Mouse (Mus musculus) right cerebral cortex, postnatal 25 days (tissue): ENCODE data around the gene Ahsa1.
A peak's percentile ranks its signal among the peaks of the same experiment; 100 is the strongest.
"Not testable (repeated sequence)": the region's sequence is repeated elsewhere in the genome, so short reads cannot be mapped to it uniquely, and the experiment has no call there.

Source experiments
- DNase-seq: peaks from one replicate; pipeline ENCODE4 v3.0.0; 2022

Gene Ahsa1

GRCm38 (mm10) chr12:87266108-87266826 lies at the start of gene Ahsa1, which contains the start of gene Vipas39:
Gene Ahsa1, plus strand, starts transcription at chr12:87266479.
Gene Vipas39, minus strand, starts transcription at chr12:87266256.
- peak; percentile 88 for DNase-seq

- no peak for DNase-seq
Observed at GRCm38 (mm10) chr12:87217596-87217995, 48.7 kb upstream of the Ahsa1 start.

GRCm38 (mm10) chr12:87219362-87219761 lies 46.9 kb upstream of the Ahsa1 start:
- no peak for DNase-seq

- no peak for DNase-seq
Observed at GRCm38 (mm10) chr12:87224950-87225349, 41.3 kb upstream of the Ahsa1 start.

GRCm38 (mm10) chr12:87226801-87227200 lies 39.5 kb upstream of the Ahsa1 start:
- DNase-seq, result no peak

- no peak for DNase-seq
Observed at GRCm38 (mm10) chr12:87229633-87230032, 36.6 kb upstream of the Ahsa1 start.

GRCm38 (mm10) chr12:87230379-87230895 lies 35.8 kb upstream of the Ahsa1 start:
- no peak for DNase-seq

- no peak for DNase-seq
Observed at GRCm38 (mm10) chr12:87236882-87237483, 29.3 kb upstream of the Ahsa1 start.

GRCm38 (mm10) chr12:87238632-87239031 lies 27.6 kb upstream of the Ahsa1 start, which contains the start of gene Noxred1:
Gene Noxred1, minus strand, starts transcription at chr12:87238732.
- DNase-seq, result no peak

- no peak for DNase-seq
Observed at GRCm38 (mm10) chr12:87250161-87250560, 16.1 kb upstream of the Ahsa1 start.

- no peak for DNase-seq
Observed at GRCm38 (mm10) chr12:87253878-87254277, 12.4 kb upstream of the Ahsa1 start.

- DNase-seq, result no peak
Observed at GRCm38 (mm10) chr12:87256629-87257028, 9.7 kb upstream of the Ahsa1 start.

- no peak for DNase-seq
Observed at GRCm38 (mm10) chr12:87260562-87260961, 5.7 kb upstream of the Ahsa1 start.

GRCm38 (mm10) chr12:87265444-87265843 lies 835 bp upstream of the Ahsa1 start:
- no peak for DNase-seq

GRCm38 (mm10) chr12:87266827-87267603 lies 736 bp downstream of the Ahsa1 start:
- DNase-seq, result peak; percentile 33

- DNase-seq, result no peak
Observed at GRCm38 (mm10) chr12:87267682-87268081, 1.4 kb downstream of the Ahsa1 start.

- no peak for DNase-seq
Observed at GRCm38 (mm10) chr12:87274853-87275831, 8.9 kb downstream of the Ahsa1 start.

GRCm38 (mm10) chr12:87277251-87277650 lies 11.0 kb downstream of the Ahsa1 start:
- not testable (repeated sequence) for DNase-seq

GRCm38 (mm10) chr12:87278118-87278730 lies 11.9 kb downstream of the Ahsa1 start:
- DNase-seq, result no peak

GRCm38 (mm10) chr12:87279350-87279749 lies 13.1 kb downstream of the Ahsa1 start:
- no peak for DNase-seq

GRCm38 (mm10) chr12:87279879-87280278 lies 13.6 kb downstream of the Ahsa1 start:
- DNase-seq, result no peak

GRCm38 (mm10) chr12:87281766-87282165 lies 15.5 kb downstream of the Ahsa1 start:
- DNase-seq, result no peak
